Mouse (Mus musculus): Measurements from ENCODE around the gene Anxa6. TPM values are rescaled to one million over a fixed set of nuclear protein-coding genes. Genes with fewer than 3 reads are reported as not detected.

Anxa6 gene
- total and polyA plus RNA-seq, 3 experiments = 47.0 to 49.4 TPM; not detected in 1

- TF ChIP-seq POLR2A (IDR thresholded peaks at IDR 0.05; ENCODE audit: control insufficient read depth in 1 of 2, insufficient read depth in 1 of 2, low read depth in 1 of 2, low read length in 2 of 2, poor library complexity in 1 of 2) = no peak
- no peak for TF ChIP-seq MXI1 (IDR thresholded peaks at IDR 0.05; ENCODE audit: low read depth, low read length)
- no peak for TF ChIP-seq USF1 (IDR thresholded peaks at IDR 0.05; ENCODE audit: low read depth, low read length)
- TF ChIP-seq ZKSCAN1 (IDR thresholded peaks at IDR 0.05; ENCODE audit: low read depth, low read length) = no peak
- TF ChIP-seq MAFK (IDR thresholded peaks at IDR 0.05; ENCODE audit: borderline replicate concordance, low read depth, low read length) = no peak
- no peak overlapping the region for H3K27ac ChIP-seq (ENCODE audit: control insufficient read depth, low read depth, low read length)
- no peak overlapping the region for H3K9ac ChIP-seq (ENCODE audit: control insufficient read depth, low read depth, low read length, poor library complexity, severe bottlenecking)
- no peaks in the 10 kb centered on the region for H3K27me3 ChIP-seq (ENCODE audit: control insufficient read depth in 1 of 2, insufficient read depth in 2 of 2, low read length in 2 of 2)
- H3K79me2 ChIP-seq (ENCODE audit: control insufficient read depth, insufficient read depth, low read length, poor library complexity) = no peaks in the 10 kb centered on the region
- no peak for DNase-seq (ENCODE audit: low read depth, low spot score)
- no peaks in the 10 kb centered on the region for H3K36me3 ChIP-seq (ENCODE audit: control insufficient read depth in 1 of 2, insufficient read depth in 2 of 2, low read length in 2 of 2)
- no peak overlapping the region for H3K4me3 ChIP-seq (ENCODE audit: control insufficient read depth in 1 of 2, insufficient read depth in 1 of 2, low read depth in 2 of 2, low read length in 2 of 2)
- H3K9me3 ChIP-seq (replicated peaks; ENCODE audit: insufficient read depth, low read length) = no peaks in the 10 kb centered on the region
- H3K4me1 ChIP-seq (ENCODE audit: control insufficient read depth in 1 of 2, insufficient read depth in 2 of 2, low read length in 2 of 2) = no peaks in the 10 kb centered on the region
Observed at GRCm38 (mm10) chr11:55015264-55015663, 18.0 kb downstream of the Anxa6 start.

- Histone ChIP-seq H3K9me3 (replicated peaks; ENCODE audit: insufficient read depth, low read length) (no peaks in the 10 kb centered on the region), H3K4me1 (ENCODE audit: control insufficient read depth in 1 of 2, insufficient read depth in 2 of 2, low read length in 2 of 2) (peaks cover 0 to 4% of the 10 kb centered on the region in 2 experiments; a peak in 2 of 4 replicates), H3K79me2 (ENCODE audit: control insufficient read depth, insufficient read depth, low read length, poor library complexity) (no peaks in the 10 kb centered on the region), H3K9ac (ENCODE audit: control insufficient read depth, low read depth, low read length, poor library complexity, severe bottlenecking) (no peak overlapping the region), H3K27me3 (ENCODE audit: control insufficient read depth in 1 of 2, insufficient read depth in 2 of 2, low read length in 2 of 2) (no peaks in the 10 kb centered on the region), H3K27ac (ENCODE audit: control insufficient read depth, low read depth, low read length) (no peak overlapping the region), H3K36me3 (ENCODE audit: control insufficient read depth in 1 of 2, insufficient read depth in 2 of 2, low read length in 2 of 2) (0 out of 4 replicates have a peak, but pooled peaks cover 0 to 3% of the 10 kb centered on the region in 2 experiments), H3K4me3 (ENCODE audit: control insufficient read depth in 1 of 2, insufficient read depth in 1 of 2, low read depth in 2 of 2, low read length in 2 of 2) (no peak overlapping the region)
- TF ChIP-seq SIN3A (IDR thresholded peaks at IDR 0.05; ENCODE audit: low read length) = no peak
- TF ChIP-seq POLR2AphosphoS5 (IDR thresholded peaks at IDR 0.05; ENCODE audit: borderline replicate concordance, low read depth, low read length) = no peak
- no peak for TF ChIP-seq RAD21 (IDR thresholded peaks at IDR 0.05; ENCODE audit: low read depth, low read length)
- no peak for TF ChIP-seq MAZ (IDR thresholded peaks at IDR 0.05; ENCODE audit: low read depth, low read length)
- TF ChIP-seq POLR2AphosphoS2 (IDR thresholded peaks at IDR 0.05; ENCODE audit: low read length) = no peak
- no peak for TF ChIP-seq POLR2A (IDR thresholded peaks at IDR 0.05; ENCODE audit: control insufficient read depth in 1 of 2, insufficient read depth in 1 of 2, low read depth in 1 of 2, low read length in 2 of 2, poor library complexity in 1 of 2)
- TF ChIP-seq ZKSCAN1 (IDR thresholded peaks at IDR 0.05; ENCODE audit: low read depth, low read length) = no peak
- no peak for TF ChIP-seq GATA1 (IDR thresholded peaks at IDR 0.05; ENCODE audit: low read depth, low read length)
- TF ChIP-seq MAX (IDR thresholded peaks at IDR 0.05; ENCODE audit: low read length) = no peak
- TF ChIP-seq MYB (IDR thresholded peaks at IDR 0.05; ENCODE audit: low read depth, low read length) = no peak
- no peak for TF ChIP-seq ZMIZ1 (IDR thresholded peaks at IDR 0.05; ENCODE audit: low read depth, low read length)
- no peak for TF ChIP-seq JUND (IDR thresholded peaks at IDR 0.05; ENCODE audit: low read depth, low read length)
- no peak for TF ChIP-seq NRF1 (IDR thresholded peaks at IDR 0.05; ENCODE audit: insufficient read depth, low read depth, low read length, poor library complexity, severe bottlenecking)
- no peak for DNase-seq (ENCODE audit: low read depth, low spot score)
Observed at GRCm38 (mm10) chr11:55013802-55014201, 19.4 kb downstream of the Anxa6 start.
